Mouse (Mus musculus) left cerebral cortex, postnatal 25 days (tissue): ENCODE measurements around the gene Arl4d. TPM values are rescaled to one million over a fixed set of nuclear protein-coding genes. Genes with fewer than 3 reads are reported as not detected.

ENCODE experiments used
- DNase-seq, 2 experiments: peaks; one replicate each; pipeline ENCODE4 v3.0.0; 2022; ENCODE audit warnings: low spot score in 2 of 2, mixed read lengths in 1 of 2
- intact Hi-C: fragments of 180-260 bp; cut with DNase I; formaldehyde crosslinking; loops from one replicate; pipeline ENCODE4 v1.15.1; 2025
- total RNA-seq, 2 experiments: library from RNA; stranded (reverse); gene quantifications; 2 replicates each; pipeline ENCODE4 v1.2.3; 2021

Gene Arl4d
- total RNA-seq, 2 experiments from 2014 or later: 23.9 to 32.1 TPM

DNA sequence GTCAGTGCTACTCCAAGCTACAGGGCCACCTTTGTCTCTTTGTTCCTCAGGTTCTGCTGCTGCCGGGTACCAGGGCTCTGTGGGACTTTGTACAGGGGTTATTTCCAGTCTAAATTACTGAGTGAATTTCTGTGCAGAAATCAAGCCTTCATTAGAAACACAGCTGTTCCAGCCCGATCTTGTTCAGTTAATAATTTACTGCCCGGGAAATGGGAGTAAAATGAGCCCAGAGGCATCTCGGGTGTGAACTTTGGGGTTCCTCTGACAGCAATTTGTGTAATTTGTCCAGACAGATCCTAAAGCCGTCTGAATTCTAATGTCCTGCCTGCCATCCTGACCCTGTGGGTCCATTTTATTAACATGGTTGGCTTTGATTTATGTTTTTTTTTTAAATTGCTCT lies 38.7 kb downstream of the Arl4d start:
- intact Hi-C loops: no loop called here
- no peak for DNase-seq

DNA sequence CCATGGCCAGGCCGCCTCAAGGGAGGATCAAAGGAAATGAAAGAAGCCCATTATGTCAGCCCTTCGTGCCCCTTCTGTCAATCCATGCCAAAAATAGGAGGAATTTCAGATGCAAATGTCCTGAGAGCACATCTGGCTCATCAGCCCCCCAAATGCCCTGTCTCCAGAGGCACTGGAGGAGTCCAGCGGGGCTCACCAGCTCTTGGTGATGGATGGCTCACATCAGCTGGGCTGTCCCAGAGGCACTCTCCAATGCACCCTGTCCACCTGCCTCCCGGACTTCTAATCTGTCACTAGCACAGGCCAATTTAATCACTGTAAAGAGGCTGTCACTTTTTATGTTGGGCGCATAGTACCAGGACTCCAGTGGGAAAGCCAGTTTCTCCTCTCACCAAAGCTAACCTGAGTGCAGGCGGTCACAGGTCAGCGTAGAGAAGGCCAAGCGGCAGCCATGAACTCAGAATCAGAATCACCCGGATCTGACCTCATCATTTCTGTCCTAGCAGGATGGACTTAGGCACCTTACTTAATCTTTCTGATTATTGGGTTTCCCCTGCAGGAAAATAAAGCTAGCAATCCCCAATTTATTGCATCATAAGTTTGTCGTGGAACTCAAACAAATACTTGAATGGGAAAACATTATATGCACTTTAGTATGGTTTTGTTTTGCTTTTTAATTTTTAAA lies 41.6 kb downstream of the Arl4d start:
- no peak for DNase-seq
- intact Hi-C loops: no loop called here

DNA sequence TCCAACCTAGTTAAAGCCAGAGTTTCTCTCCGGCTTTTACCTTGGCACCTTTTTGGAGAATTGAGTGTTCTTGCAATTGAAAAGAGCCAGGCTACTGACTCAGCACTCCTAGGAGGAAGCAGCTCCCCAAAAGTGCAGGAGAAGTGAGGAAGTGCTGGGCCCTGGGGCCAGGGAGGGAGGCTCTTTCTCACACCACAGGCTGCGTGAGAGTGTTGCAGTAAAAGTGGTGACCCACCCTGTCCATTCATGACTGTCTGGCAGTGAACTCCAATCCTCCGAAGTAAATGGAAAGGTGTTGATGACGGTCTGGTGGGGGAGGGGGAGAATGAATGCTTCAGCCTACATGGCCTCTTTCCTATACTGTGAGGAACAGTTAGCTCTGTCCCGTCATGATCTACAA lies 43.1 kb downstream of the Arl4d start:
- intact Hi-C loops: no loop called here
- no peak for DNase-seq

DNA sequence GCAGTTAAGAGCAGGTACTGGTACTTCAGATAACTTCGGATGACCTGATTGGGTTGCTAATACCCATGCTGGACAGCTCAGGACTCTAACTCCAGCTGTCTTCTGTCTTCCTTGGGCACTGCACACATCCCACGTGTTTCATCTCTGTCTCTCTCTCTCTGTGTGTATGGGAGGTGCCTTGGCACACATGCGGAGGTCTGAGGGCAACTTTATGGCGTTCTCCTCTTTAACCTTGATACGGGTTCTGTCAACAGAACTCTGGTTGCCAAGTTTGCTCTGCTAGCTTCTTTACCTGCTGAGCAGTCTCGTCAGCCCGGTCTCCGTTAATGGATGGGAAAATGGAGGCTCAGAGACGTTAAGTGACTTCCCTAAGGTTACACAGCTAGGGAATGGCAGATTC lies 47.5 kb downstream of the Arl4d start:
- intact Hi-C loops: no loop called here
- no peak for DNase-seq

DNA sequence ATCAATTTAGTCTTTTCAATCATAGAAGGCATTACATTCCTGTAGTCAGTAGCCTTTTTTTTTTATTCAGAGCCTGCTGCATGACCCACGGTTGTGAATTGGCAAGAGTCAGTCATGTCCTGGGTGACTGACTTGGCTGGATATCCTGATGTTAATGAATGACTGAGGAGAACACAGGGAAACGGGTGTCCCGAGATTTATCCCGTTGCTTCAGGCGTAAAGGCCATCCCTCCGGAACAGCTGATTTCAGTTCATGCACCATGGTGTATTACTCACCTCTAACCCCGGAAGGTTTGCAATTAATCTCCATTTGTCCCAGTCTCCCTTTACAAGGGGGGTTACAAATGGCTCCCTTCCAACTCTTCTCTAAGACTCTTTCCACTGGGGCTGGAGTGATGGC lies 48.7 kb downstream of the Arl4d start:
- intact Hi-C loops: no loop called here
- no peak for DNase-seq

Other genes starting within 250 kb of the Arl4d start
- 10 to 100 TPM; 38.7 to 40.1 TPM for gene Aarsd1, start 247.9 kb upstream of the Arl4d start, total RNA-seq
- gene Gm27029, start 240.7 kb upstream of the Arl4d start, total RNA-seq: 1 to 10 TPM; 5.9 to 6.6 TPM
- gene Rundc1, start 240.5 kb upstream of the Arl4d start, total RNA-seq: 10 to 100 TPM; 35.6 to 37.0 TPM
- 1 to 10 TPM; 4.0 to 6.0 TPM for gene Ptges3l, start 240.2 kb upstream of the Arl4d start, total RNA-seq
- gene Rpl27, start 223.2 kb upstream of the Arl4d start, total RNA-seq: 10 to 100 TPM; 32.5 to 37.0 TPM
- 1 to 10 TPM; 2.0 to 2.4 TPM for gene Ifi35, start 217.1 kb upstream of the Arl4d start, total RNA-seq
- gene Rnd2, start 200.5 kb upstream of the Arl4d start, total RNA-seq: 100 to 1,000 TPM; 149 to 175 TPM
- 10 to 100 TPM; 36.7 to 39.9 TPM for gene Vat1, start 199.3 kb upstream of the Arl4d start, total RNA-seq
- under 1 TPM; 0.69 to 0.80 TPM for gene Brca1, start 113.6 kb upstream of the Arl4d start, total RNA-seq
- gene Nbr1, start 113.4 kb upstream of the Arl4d start, total RNA-seq: 100 to 1,000 TPM; 127 to 130 TPM
- 1 to 10 TPM; 1.1 to 1.6 TPM for gene Tmem106a, start 83.3 kb upstream of the Arl4d start, total RNA-seq
- not detected for gene Gm11634, start 66.3 kb upstream of the Arl4d start, total RNA-seq
- 1 to 10 TPM; 6.0 to 7.2 TPM for gene Rdm1, start 38.3 kb upstream of the Arl4d start, total RNA-seq
- gene Dhx8, start 67.4 kb downstream of the Arl4d start, total RNA-seq: 10 to 100 TPM; 38.2 to 39.3 TPM
- 10 to 100 TPM; 18.1 to 20.3 TPM for gene Etv4, start 119.8 kb downstream of the Arl4d start, total RNA-seq
- gene Meox1, start 228.8 kb downstream of the Arl4d start, total RNA-seq: under 1 TPM; 0.53 to 0.78 TPM